Mouse (Mus musculus) kidney, adult 2 months (tissue): ENCODE results near the gene Pxdn.

Experiments
- CTCF ChIP-seq: fragments of 200-500 bp; conservative IDR thresholded peaks from 2 replicates; pipeline ENCODE4 v1.5.1; 2011; ENCODE audit warnings: low read depth, mild to moderate bottlenecking, control low read depth, low read length, moderate library complexity, mixed read lengths; ENCODE audit not compliant: insufficient read depth, insufficient read length
- POLR2A ChIP-seq: fragments of 200-500 bp; IDR thresholded peaks from one replicate; pipeline ENCODE4 v1.6.1; 2011; ENCODE audit warnings: low read depth, low read length, control low read depth

DNA sequence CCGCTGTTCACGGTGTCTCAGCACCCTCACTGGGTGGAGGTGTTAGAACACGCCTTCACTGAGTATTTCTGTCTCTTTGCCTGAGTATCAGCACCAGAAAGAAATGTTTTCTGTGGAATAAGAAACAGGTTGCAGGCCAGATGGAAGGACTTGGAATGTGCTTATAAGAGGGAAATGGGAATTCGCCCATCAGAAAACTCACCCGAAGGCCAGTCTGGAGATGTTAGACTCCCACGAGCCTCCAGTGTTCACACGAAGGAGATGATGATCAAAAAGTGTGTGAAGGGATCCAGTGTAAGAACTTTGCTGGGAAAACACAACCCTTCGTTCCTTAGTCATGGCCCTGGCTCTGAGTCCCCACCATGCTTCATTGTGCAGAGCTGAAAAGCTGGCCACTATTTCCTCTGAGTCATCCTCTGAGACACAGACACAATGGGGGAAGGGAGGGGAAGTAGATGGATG, 3.3 kb upstream of the Pxdn start:
- no peak for TF ChIP-seq POLR2A
- no peak for TF ChIP-seq CTCF
